Mouse (Mus musculus) stomach, postnatal 0 days (tissue): Measurements from ENCODE around the gene Wdr93.

Experiments used
- CTCF ChIP-seq: IDR thresholded peaks from 2 replicates; pipeline ENCODE4 v1.5.1; 2016; ENCODE audit warnings: antibody characterized with exemption, low read depth, mild to moderate bottlenecking, moderate library complexity
- EP300 ChIP-seq: optimal IDR thresholded peaks from 2 replicates; pipeline ENCODE3; 2016; ENCODE audit warnings: antibody characterized with exemption

GRCm38 (mm10) chr7:79800336-79800735, 57.4 kb downstream of the Wdr93 start:
- TF ChIP-seq CTCF, result no peak
- TF ChIP-seq EP300, result no peak
